Mouse (Mus musculus): ENCODE results near the gene Ramp1.

Ramp1 gene

GRCm38 (mm10) chr1:91179533-91180173, at the start of gene Ramp1:
Ramp1 (plus strand) TSS chr1:91179822.
- DNase-seq (ENCODE audit: low read depth, low spot score): peak; percentile 70

DNA sequence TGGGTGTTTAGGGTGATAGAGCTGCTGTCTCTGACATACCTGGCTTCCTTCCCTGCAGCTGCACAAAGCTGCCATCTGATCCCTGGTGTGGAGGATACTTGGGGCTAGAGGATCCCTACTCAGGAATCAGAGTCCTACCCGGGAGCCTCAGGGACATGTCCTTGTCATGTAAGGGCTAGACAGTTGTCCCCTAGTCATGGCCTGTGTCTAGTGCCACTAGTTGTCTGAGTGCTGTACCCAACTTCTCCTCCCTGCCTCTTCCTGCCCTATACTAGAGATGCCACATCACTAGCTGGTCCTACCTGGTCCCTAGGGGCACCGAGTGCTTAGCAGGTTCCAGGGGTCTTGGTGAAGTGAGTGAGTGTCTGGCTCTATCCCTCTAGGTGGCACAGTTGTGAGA, 42.6 kb upstream of the Ramp1 start:
- DNase-seq (ENCODE audit: low read depth, low spot score): no peak

DNA sequence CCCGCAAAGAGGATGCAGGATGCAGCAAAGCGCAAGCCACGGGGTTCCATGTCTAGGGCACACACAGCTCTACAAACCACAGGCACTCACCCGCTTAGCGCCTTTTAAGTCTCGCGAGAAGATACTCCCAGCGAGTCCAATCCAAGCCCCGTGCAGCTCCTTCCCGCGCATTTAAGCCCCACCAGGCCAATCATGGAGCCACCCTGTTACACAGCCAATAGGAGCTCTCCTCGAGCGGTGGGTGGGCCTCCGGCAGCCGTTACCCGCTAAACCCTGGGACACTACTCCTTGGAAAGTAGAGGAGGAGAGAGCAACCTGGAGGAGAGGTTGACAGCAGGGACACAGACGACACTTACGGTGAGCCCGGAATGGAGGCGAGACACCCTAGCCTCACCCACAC, 34.8 kb upstream of the Ramp1 start, which contains the start of gene Rbm44:
Gene Rbm44, plus strand, starts transcription at position 277 of the 400 bp plus-strand sequence.
- peak; percentile 61 for DNase-seq (ENCODE audit: low read depth, low spot score)

DNA sequence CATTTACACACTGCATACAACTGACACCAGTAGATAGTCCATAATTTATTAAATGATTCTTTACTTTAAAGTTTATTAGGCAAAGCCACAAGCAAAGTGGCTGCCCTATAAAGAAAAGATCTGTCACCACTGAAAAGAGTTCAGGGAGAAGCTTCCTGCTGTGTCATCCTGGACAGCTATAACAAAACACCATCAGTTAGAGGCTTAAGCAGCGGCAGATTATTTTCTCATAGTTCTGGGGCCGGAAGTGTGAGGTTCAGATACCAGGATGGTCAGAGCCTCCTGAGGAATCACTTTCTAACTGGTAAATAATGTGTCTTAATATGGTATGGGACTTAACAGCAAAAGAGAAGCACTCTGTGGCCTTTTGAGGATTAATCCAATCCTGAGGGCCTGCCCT, 28.1 kb upstream of the Ramp1 start:
- DNase-seq (ENCODE audit: low read depth, low spot score): no peak

DNA sequence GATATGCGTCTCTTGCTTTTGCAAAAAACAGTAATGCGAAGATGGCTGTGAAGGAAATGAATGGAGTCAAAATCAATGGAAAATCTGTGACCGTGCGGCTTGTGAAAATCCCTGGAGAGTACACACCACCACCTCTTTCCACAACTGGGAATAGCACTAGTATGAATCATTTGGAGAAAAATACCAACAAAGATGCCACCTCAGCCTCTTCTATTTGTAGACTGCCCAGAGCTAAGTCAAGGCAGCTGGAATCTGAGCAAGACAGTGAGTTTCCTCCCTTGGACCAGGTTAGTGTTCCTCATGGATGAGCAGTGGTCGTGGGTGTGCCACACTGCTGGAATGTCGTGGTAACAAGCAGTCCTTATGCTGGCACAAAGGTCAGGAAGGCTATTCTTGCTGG, 12.8 kb upstream of the Ramp1 start:
- no peak for DNase-seq (ENCODE audit: low read depth, low spot score)

- no peak for DNase-seq (ENCODE audit: low read depth, low spot score)
Measured at GRCm38 (mm10) chr1:91169157-91169556, 10.5 kb upstream of the Ramp1 start.

- no peak for DNase-seq (ENCODE audit: low read depth, low spot score)
Measured at GRCm38 (mm10) chr1:91174796-91175195, 4.8 kb upstream of the Ramp1 start.

- DNase-seq (ENCODE audit: low read depth, low spot score): no peak
Measured at GRCm38 (mm10) chr1:91176026-91176425, 3.6 kb upstream of the Ramp1 start.

GRCm38 (mm10) chr1:91176871-91177270, 2.8 kb upstream of the Ramp1 start:
- DNase-seq (ENCODE audit: low read depth, low spot score): no peak

DNA sequence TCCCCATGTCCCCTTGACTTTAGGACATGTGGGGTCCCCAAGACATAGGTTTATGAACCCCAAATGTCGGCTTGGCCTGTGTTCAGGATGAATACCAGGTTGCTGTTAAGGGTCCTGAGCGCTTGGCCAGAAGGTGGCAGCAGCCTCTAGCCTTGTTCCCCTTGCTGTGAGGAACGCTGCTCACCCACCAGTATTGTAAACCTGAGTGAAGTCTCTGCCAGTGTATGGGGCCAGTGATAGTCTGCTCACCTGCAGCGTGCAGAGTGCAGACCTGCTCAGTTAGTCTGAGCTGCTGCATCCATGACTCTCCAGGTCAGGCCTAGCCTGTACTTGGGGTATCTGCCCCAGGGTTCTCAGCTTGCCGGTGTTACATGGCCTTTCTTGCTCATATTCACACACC, 536 bp upstream of the Ramp1 start:
- DNase-seq (ENCODE audit: low read depth, low spot score): peak; percentile 82

- no peak for DNase-seq (ENCODE audit: low read depth, low spot score)
Measured at GRCm38 (mm10) chr1:91180174-91180565, 548 bp downstream of the Ramp1 start.

- DNase-seq (ENCODE audit: low read depth, low spot score): no peak
Measured at GRCm38 (mm10) chr1:91180723-91181122, 1.1 kb downstream of the Ramp1 start.

DNA sequence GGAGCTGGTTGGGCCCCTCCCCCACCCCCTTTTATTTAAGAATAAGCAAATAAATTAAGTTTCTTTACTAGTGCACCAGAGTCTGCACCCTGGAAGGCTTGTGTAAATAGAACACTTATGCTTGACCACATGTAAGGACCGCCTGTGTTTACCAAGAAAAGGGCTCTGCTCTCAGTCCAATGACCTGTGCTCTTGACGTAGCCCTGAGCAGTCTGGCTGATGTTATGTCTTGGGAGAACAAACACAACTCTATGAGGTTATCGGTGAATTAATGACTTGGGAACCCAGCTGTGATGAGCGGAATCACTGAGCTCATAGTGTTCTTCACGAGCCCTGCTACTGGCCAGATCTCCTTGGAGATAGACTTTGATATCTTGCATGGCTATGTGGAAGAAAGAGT, 1.6 kb downstream of the Ramp1 start:
- DNase-seq (ENCODE audit: low read depth, low spot score): no peak

GRCm38 (mm10) chr1:91181784-91182450, 2.3 kb downstream of the Ramp1 start:
- DNase-seq (ENCODE audit: low read depth, low spot score): no peak

DNA sequence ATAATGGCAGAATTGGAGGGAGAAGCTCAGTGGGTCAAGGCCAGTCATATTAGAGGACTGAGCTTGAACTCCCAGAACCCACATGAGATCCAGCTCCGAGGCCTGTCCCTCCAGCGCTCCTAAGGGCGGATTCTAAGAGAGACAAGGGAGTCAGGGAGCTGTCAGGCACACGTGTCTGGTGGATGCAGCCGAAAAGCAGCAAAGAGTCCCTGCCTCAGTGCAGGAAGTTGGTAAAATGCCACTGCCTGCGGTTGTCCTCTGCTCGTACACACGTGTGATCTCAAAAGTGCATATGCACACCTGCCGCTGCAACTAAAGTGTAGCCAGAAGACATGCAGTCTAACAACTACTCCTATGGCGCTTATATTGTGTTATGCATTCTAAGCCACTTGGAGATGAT, 3.7 kb downstream of the Ramp1 start:
- DNase-seq (ENCODE audit: low read depth, low spot score): peak; percentile 60

DNA sequence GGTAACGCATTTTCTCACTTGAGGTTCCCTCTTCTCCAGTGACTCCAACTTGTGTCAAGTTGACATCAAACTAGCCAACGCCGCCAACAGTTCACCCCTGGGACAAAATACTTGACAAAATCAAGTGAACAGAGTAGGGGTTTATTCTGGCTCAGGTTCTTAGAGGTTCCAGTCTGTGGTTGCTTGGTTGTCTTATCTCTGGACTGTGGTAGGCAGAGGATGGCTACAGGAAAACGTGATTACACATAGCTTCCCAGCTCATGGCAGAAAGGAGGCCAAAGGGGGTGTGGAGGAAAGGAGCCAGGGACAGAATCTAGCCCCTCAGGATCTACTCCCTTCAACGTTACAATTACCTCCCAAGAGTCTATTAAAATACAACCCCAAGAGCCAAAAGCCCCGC, 7.1 kb downstream of the Ramp1 start:
- DNase-seq (ENCODE audit: low read depth, low spot score): no peak

DNA sequence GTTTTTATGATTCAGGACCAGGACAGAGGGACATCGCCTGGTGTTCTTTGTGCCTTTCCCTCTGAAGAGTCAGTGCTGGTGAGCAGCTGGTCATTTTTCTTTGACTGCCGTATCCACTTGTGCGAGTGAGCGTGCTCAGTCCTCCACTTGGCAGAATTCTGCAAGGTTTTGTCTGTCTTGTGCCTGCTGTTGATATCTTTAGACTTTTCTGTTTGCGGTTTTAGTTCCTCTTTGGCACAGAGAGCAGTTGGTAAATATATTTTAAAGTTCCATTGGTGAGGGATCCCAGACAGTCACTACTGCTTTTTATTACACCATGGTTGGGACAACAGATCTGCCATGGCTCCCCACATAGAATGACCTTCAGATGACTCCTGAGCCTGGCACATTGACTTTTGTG, 7.7 kb downstream of the Ramp1 start:
- no peak for DNase-seq (ENCODE audit: low read depth, low spot score)

- DNase-seq (ENCODE audit: low read depth, low spot score): no peak
Measured at GRCm38 (mm10) chr1:91187786-91188640, 8.4 kb downstream of the Ramp1 start.

GRCm38 (mm10) chr1:91188851-91189460, 9.3 kb downstream of the Ramp1 start:
- no peak for DNase-seq (ENCODE audit: low read depth, low spot score)

GRCm38 (mm10) chr1:91192184-91192583, 12.6 kb downstream of the Ramp1 start:
- DNase-seq (ENCODE audit: low read depth, low spot score): peak; percentile 44

DNA sequence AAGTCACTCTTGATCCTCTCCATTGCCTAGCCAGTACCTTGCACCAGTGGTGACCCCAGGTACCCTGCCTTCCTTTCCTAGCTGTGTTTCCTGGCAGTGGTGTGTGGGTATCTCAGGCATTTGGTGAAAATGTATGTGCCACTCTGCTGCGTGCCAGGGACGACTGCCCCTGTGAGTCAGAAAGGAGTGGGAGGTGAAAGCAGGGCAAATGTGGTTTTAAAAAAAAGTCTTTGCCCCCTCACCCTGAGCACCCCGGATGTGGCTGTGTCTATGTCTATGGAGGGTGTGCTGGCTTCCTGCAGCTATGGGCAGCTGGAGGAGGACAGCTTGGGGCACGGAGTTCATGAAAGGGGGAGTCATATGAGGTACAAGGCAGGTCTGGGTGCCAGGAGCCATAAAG, 13.6 kb downstream of the Ramp1 start:
- DNase-seq (ENCODE audit: low read depth, low spot score): peak; percentile 78

- DNase-seq (ENCODE audit: low read depth, low spot score): no peak
Measured at GRCm38 (mm10) chr1:91193680-91194079, 14.1 kb downstream of the Ramp1 start.
